Mouse (Mus musculus): ENCODE results near the gene Tcea2. TPM values are rescaled to one million over a fixed set of nuclear protein-coding genes. Genes with fewer than 3 reads are reported as not detected.
A peak's percentile ranks its signal among the peaks of the same experiment; 100 is the strongest.

Tcea2 gene
- polyA plus RNA-seq, 1 experiment from 2014 or later: 13.5 TPM

DNA sequence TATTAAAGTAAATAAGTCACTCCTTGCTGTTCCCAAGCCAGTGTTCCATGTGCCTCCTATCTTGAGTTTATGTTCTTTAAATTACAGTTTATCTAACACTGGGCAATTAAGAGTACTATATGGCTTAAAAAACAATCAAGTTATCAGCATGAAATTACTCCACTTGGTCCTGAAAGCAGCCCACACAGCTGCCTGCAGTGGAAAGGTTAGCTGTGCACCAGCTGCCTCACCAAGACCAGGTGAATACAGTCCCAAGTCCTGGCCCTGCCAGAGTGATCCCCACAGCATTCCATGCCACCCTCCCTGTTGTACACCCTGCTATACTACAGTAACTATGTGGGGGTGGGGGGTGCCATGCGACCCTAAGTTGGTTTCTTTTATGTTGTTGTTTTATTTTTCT is 26.6 kb upstream of the Tcea2 start:
- H3K9ac ChIP-seq (ENCODE audit: low read depth, low read length): no peak overlapping the region
- WGBS (ENCODE audit: insufficient replicate concordance): 88% methylated on average over 1 of the region's 1 CpGs

DNA sequence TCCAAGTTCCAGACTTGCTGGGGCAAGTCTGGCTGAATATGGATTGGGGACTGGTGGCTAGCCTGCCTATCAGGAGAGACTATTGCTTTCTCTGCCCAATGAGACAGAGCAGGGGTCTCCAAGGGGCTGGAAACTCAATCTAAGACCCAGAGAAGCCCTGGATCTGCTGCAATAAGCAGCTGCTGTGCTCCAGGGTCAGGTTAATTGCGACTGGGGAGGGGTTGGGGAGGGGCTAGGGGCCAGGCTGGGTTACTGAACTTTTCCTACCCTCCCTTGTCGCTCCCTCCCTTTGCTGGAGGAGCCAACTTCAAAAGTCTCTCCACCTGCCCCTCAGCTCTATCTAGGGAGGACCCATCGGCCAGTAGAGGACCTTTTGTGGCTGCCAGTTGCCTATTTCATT is 23.4 kb upstream of the Tcea2 start, which contains the start of gene Gm29797:
Gm29797 (plus strand) TSS at position 301 of the 400 bp plus-strand sequence.
- Histone ChIP-seq H3K9ac (ENCODE audit: low read depth, low read length) (no peak within 1 kb of the TSS), H3K27me3 (ENCODE audit: control insufficient read depth, insufficient read depth, low read length) (no peaks in the 10 kb centered on the region), H3K9me3 (replicated peaks; ENCODE audit: control insufficient read depth, low read length) (no peaks in the 10 kb centered on the region), H3K4me1 (ENCODE audit: control insufficient read depth, insufficient read depth, low read length) (peaks cover 11% of the 10 kb centered on the region; the same call in 1 of the 2 replicates), H3K4me2 (no peak within 1 kb of the TSS), H3K36me3 (ENCODE audit: control insufficient read depth, insufficient read depth, low read length) (peaks cover 31% of the 10 kb centered on the region), H3K27ac (ENCODE audit: low read depth, low read length) (no peak within 1 kb of the TSS), H3K4me3 (ENCODE audit: low read depth, low read length) (no peak within 1 kb of the TSS)
- 67% methylated on average over 3 of the region's 3 CpGs for WGBS (ENCODE audit: insufficient replicate concordance)
- ATAC-seq (replicated peaks; ENCODE audit: insufficient number of reproducible peaks, low FRiP score, low TSS enrichment): no peak

More for the DNA sequence above, 26.6 kb upstream of the Tcea2 start:
- H3K36me3 ChIP-seq (ENCODE audit: control insufficient read depth, insufficient read depth, low read length): peaks cover 52% of the 10 kb centered on the region
- no peak overlapping the region for H3K4me3 ChIP-seq (ENCODE audit: low read depth, low read length)
- no peaks in the 10 kb centered on the region for H3K9me3 ChIP-seq (replicated peaks; ENCODE audit: control insufficient read depth, low read length)
- H3K27me3 ChIP-seq (ENCODE audit: control insufficient read depth, insufficient read depth, low read length): no peaks in the 10 kb centered on the region
- H3K4me2 ChIP-seq: no peak overlapping the region
- peaks cover 2% of the 10 kb centered on the region; the same call in 1 of the 2 replicates for H3K4me1 ChIP-seq (ENCODE audit: control insufficient read depth, insufficient read depth, low read length)
- no peak overlapping the region for H3K27ac ChIP-seq (ENCODE audit: low read depth, low read length)
- no peak for ATAC-seq (replicated peaks; ENCODE audit: insufficient number of reproducible peaks, low FRiP score, low TSS enrichment)

DNA sequence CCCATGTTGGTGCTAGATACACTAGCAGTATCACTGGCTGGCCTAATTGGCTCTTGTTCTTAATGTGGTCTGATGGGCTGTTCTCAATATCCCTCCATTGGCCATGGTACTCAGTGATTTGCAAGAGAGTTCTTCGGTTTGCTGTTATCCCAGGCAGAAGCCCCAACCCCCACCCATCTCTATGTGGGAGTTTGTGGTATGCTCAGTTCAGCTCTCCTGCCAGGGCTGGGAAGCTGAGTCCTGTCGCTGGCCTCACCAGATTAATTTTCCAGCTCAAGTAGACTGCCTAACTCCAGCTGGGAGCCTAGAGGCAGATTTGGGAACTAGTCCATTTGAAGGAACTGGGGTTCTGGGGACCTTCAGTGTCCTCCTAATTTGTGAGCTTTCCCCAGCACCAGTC is 22.7 kb upstream of the Tcea2 start:
- Histone ChIP-seq H3K27me3 (ENCODE audit: control insufficient read depth, insufficient read depth, low read length) (no peaks in the 10 kb centered on the region), H3K4me1 (ENCODE audit: control insufficient read depth, insufficient read depth, low read length) (peaks cover 11% of the 10 kb centered on the region; the same call in 1 of the 2 replicates), H3K36me3 (ENCODE audit: control insufficient read depth, insufficient read depth, low read length) (peaks cover 29% of the 10 kb centered on the region), H3K27ac (ENCODE audit: low read depth, low read length) (no peak overlapping the region), H3K4me2 (no peak overlapping the region), H3K9ac (ENCODE audit: low read depth, low read length) (no peak overlapping the region), H3K9me3 (replicated peaks; ENCODE audit: control insufficient read depth, low read length) (no peaks in the 10 kb centered on the region), H3K4me3 (ENCODE audit: low read depth, low read length) (no peak overlapping the region)
- WGBS (ENCODE audit: insufficient replicate concordance): 75% methylated on average over 2 of the region's 2 CpGs
- ATAC-seq (replicated peaks; ENCODE audit: insufficient number of reproducible peaks, low FRiP score, low TSS enrichment): no peak

DNA sequence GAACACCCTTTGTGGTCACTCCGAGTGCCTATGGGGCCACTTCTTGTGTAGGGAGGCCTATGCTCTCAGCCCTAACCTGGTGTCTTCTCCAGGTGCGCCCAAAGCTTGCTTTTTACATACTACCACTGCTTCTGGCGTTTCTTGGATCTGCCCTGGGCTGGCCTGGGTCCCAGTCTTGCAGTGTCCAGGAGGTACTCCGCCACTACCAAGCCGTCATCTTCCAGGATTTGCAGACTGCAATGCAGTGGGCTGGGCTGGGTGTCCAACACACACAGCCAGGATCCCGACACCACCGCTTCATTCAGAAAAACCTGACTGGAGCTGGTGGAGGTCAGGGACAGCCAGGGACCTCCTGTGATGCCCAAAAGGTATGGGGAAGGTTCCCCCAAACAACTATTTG is 21.6 kb upstream of the Tcea2 start:
- no peak overlapping the region for H3K4me3 ChIP-seq (ENCODE audit: low read depth, low read length)
- no peaks in the 10 kb centered on the region for H3K27me3 ChIP-seq (ENCODE audit: control insufficient read depth, insufficient read depth, low read length)
- ATAC-seq (replicated peaks; ENCODE audit: insufficient number of reproducible peaks, low FRiP score, low TSS enrichment): no peak
- 81% methylated on average over 7 of the region's 7 CpGs for WGBS (ENCODE audit: insufficient replicate concordance)
- H3K36me3 ChIP-seq (ENCODE audit: control insufficient read depth, insufficient read depth, low read length): peaks cover 23% of the 10 kb centered on the region
- H3K27ac ChIP-seq (ENCODE audit: low read depth, low read length): no peak overlapping the region
- peaks cover 11% of the 10 kb centered on the region; the same call in 1 of the 2 replicates for H3K4me1 ChIP-seq (ENCODE audit: control insufficient read depth, insufficient read depth, low read length)
- H3K9ac ChIP-seq (ENCODE audit: low read depth, low read length): no peak overlapping the region
- no peaks in the 10 kb centered on the region for H3K9me3 ChIP-seq (replicated peaks; ENCODE audit: control insufficient read depth, low read length)
- no peak overlapping the region for H3K4me2 ChIP-seq

DNA sequence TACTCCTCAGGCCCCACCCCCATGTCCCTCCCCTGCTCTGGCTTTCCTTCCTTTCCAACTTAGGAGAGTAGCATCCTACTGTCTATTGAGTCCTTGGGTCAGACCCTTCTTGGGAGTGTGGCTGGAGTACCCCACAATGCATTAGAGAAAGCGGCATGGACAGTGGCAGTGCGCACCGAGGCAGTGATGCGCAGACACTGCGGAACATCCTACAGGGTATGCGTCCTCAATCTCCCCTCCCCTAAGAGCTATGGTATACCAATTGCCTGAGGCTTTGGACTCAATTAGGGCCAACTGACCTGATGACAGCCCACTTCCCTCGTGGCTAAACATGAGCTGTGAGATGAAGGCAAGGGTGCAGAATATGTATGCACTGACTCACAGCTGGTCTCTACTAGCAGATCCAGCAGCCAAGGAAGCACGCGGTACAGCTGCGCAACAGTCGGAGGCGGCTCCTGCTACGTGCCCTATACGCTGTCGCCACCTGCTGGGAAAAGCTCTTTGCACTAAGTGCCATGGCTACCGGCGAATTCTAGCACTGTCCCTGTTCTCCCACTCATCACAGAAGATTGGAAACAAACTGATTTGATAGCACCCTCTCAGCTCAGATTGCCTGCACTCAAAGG is 21.1 kb upstream of the Tcea2 start:
- Histone ChIP-seq H3K27me3 (ENCODE audit: control insufficient read depth, insufficient read depth, low read length) (no peaks in the 10 kb centered on the region), H3K27ac (ENCODE audit: low read depth, low read length) (peak overlapping the region; percentile 19; the same call in 1 of the 2 replicates), H3K36me3 (ENCODE audit: control insufficient read depth, insufficient read depth, low read length) (peaks cover 20% of the 10 kb centered on the region), H3K9ac (ENCODE audit: low read depth, low read length) (peak overlapping the region; percentile 12; the same call in 1 of the 2 replicates), H3K4me3 (ENCODE audit: low read depth, low read length) (no peak overlapping the region), H3K9me3 (replicated peaks; ENCODE audit: control insufficient read depth, low read length) (no peaks in the 10 kb centered on the region), H3K4me1 (ENCODE audit: control insufficient read depth, insufficient read depth, low read length) (peaks cover 9% of the 10 kb centered on the region; the same call in 1 of the 2 replicates), H3K4me2 (no peak overlapping the region)
- 32% methylated on average over 17 of the region's 17 CpGs for WGBS (ENCODE audit: insufficient replicate concordance)
- peak; percentile 3; the same call in 1 of the 2 replicates for ATAC-seq (replicated peaks; ENCODE audit: insufficient number of reproducible peaks, low FRiP score, low TSS enrichment)

DNA sequence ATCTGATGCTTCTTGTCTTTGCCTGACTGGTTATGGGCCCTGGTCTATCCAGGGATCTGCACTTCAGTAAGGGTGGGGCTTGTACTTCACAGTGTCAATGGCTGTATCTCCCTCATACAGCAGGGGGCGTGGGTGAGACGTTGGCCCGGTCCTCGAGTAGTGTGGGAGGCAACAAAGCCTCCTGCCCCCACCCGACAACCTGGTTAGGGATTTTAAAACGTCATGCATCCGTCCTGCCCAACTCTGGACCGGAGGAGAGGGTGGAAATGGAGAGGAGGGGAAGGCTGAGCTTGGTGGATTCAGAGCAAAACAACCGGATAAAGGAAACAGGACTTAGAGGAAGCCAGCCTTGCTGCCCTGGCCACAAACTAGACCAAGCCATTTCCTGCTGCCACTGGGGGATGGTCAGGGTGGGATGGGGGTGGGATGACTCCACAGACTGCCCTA is 20.5 kb upstream of the Tcea2 start:
- Histone ChIP-seq H3K4me1 (ENCODE audit: control insufficient read depth, insufficient read depth, low read length) (peaks cover 9% of the 10 kb centered on the region; the same call in 1 of the 2 replicates), H3K9me3 (replicated peaks; ENCODE audit: control insufficient read depth, low read length) (no peaks in the 10 kb centered on the region), H3K4me2 (0 out of 2 replicates have a peak overlapping the region, but pooled peaks have one; percentile 12), H3K4me3 (ENCODE audit: low read depth, low read length) (no peak overlapping the region), H3K9ac (ENCODE audit: low read depth, low read length) (no peak overlapping the region; the same call in none of the 2 replicates), H3K27ac (ENCODE audit: low read depth, low read length) (peak overlapping the region; percentile 19; the same call in 1 of the 2 replicates), H3K36me3 (ENCODE audit: control insufficient read depth, insufficient read depth, low read length) (peaks cover 17% of the 10 kb centered on the region), H3K27me3 (ENCODE audit: control insufficient read depth, insufficient read depth, low read length) (no peaks in the 10 kb centered on the region)
- 10% methylated on average over 9 of the region's 9 CpGs for WGBS (ENCODE audit: insufficient replicate concordance)
- ATAC-seq (replicated peaks; ENCODE audit: insufficient number of reproducible peaks, low FRiP score, low TSS enrichment): peak; percentile 74

DNA sequence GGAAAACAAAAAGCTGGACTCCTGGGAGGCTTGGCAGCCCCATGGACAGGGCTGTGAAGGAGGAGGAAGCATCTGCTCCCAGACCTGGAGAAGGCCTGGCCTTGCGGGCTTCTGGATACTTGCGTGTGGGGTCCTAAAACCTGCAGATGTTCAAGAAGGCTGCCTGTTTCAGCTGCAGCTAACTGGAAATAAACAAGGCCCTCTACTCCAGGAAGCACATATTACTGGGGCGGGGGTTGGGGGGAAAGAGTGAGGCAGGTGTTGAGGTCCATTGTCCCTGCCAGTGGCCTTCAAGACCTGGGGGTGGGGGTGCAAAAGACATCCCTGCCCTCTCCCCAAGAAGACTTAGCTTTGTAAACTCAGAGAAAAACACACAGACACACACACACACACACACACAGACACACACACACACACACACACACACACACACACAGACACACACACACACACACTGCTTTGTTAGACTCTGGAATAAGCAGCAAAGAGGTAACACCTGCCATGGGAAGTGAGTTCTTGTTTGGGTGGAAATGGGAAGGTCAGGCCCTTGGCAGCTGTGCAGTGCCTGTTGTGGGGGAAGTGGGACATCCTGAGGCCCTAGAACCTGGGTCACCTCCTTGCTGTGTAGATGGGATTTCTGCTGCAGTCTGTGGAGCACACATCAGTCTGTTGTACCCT is 17.4 kb upstream of the Tcea2 start:
- Histone ChIP-seq H3K27ac (ENCODE audit: low read depth, low read length) (peak overlapping the region; percentile 73), H3K4me3 (ENCODE audit: low read depth, low read length) (no peak overlapping the region), H3K4me1 (ENCODE audit: control insufficient read depth, insufficient read depth, low read length) (peaks cover 9% of the 10 kb centered on the region; the same call in 1 of the 2 replicates), H3K27me3 (ENCODE audit: control insufficient read depth, insufficient read depth, low read length) (no peaks in the 10 kb centered on the region), H3K9me3 (replicated peaks; ENCODE audit: control insufficient read depth, low read length) (no peaks in the 10 kb centered on the region), H3K9ac (ENCODE audit: low read depth, low read length) (no peak overlapping the region), H3K36me3 (ENCODE audit: control insufficient read depth, insufficient read depth, low read length) (no peaks in the 10 kb centered on the region), H3K4me2 (no peak overlapping the region)
- ATAC-seq (replicated peaks; ENCODE audit: insufficient number of reproducible peaks, low FRiP score, low TSS enrichment): 0 out of 2 replicates have a peak, but pooled peaks have one; percentile 2
- WGBS (ENCODE audit: insufficient replicate concordance): 70% methylated on average over 3 of the region's 3 CpGs

DNA sequence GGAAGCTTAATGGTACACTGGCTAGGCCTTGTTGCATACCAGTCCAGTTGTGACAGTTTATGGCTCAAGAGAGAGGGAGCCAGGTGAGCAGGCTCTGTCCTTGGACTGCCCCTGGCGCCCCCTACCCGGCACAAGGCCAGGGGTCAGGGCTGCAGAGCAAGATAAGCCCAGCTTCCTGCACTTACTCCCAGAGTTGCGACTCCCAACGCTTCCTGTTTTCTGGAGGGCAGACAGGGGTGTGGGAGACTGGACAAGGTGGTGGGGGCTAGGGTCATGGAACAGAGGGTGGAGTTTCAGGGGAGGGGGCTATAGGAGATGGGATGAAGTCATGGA is 16.8 kb upstream of the Tcea2 start:
- peak; percentile 40; the same call in 1 of the 2 replicates for ATAC-seq (replicated peaks; ENCODE audit: insufficient number of reproducible peaks, low FRiP score, low TSS enrichment)
- 7% methylated on average over 4 of the region's 4 CpGs for WGBS (ENCODE audit: insufficient replicate concordance)

More for the DNA sequence above, 16.8 kb upstream of the Tcea2 start:
- Histone ChIP-seq H3K4me3 (ENCODE audit: low read depth, low read length) (no peak overlapping the region), H3K36me3 (ENCODE audit: control insufficient read depth, insufficient read depth, low read length) (no peaks in the 10 kb centered on the region), H3K4me2 (no peak overlapping the region), H3K27me3 (ENCODE audit: control insufficient read depth, insufficient read depth, low read length) (peaks cover 3% of the 10 kb centered on the region), H3K4me1 (ENCODE audit: control insufficient read depth, insufficient read depth, low read length) (peaks cover 9% of the 10 kb centered on the region; the same call in 1 of the 2 replicates), H3K9me3 (replicated peaks; ENCODE audit: control insufficient read depth, low read length) (no peaks in the 10 kb centered on the region), H3K9ac (ENCODE audit: low read depth, low read length) (no peak overlapping the region), H3K27ac (ENCODE audit: low read depth, low read length) (peak overlapping the region; percentile 62; the same call in 1 of the 2 replicates)

All from heart, embryonic 11.5 days (tissue).